Mouse (Mus musculus) left cerebral cortex, adult 2 months (tissue): ENCODE results near the gene Nr2c2ap. TPM values are rescaled to one million over a fixed set of nuclear protein-coding genes. Genes with fewer than 3 reads are reported as not detected.

Source experiments
- DNase-seq, 2 experiments: peaks; one replicate each; pipeline ENCODE4 v3.0.0; 2021 to 2022; ENCODE audit warnings: low spot score in 2 of 2, mixed read lengths in 1 of 2; ENCODE audit errors: extremely low spot score in 1 of 2
- H3K27ac ChIP-seq: fragments of 200-600 bp; 2 replicates; pipeline ENCODE4 v1.8.1; 2022
- H3K4me3 ChIP-seq: fragments of 200-600 bp; 2 replicates; pipeline ENCODE4 v1.8.1; 2022
- CTCF ChIP-seq: fragments of 200-600 bp; IDR thresholded peaks from 2 replicates; pipeline ENCODE4 v1.8.1; 2022; ENCODE audit warnings: antibody characterized with exemption, mild to moderate bottlenecking, moderate library complexity
- intact Hi-C: fragments of 180-260 bp; cut with DNase I; formaldehyde crosslinking; loops from one replicate; pipeline ENCODE4 v1.15.1; 2025
- total RNA-seq, 2 experiments: library from RNA; stranded (reverse); gene quantifications; 2 replicates each; pipeline ENCODE4 v1.2.3; 2021

Nr2c2ap gene
- total RNA-seq, 2 experiments from 2014 or later = 20.7 to 22.0 TPM

DNA sequence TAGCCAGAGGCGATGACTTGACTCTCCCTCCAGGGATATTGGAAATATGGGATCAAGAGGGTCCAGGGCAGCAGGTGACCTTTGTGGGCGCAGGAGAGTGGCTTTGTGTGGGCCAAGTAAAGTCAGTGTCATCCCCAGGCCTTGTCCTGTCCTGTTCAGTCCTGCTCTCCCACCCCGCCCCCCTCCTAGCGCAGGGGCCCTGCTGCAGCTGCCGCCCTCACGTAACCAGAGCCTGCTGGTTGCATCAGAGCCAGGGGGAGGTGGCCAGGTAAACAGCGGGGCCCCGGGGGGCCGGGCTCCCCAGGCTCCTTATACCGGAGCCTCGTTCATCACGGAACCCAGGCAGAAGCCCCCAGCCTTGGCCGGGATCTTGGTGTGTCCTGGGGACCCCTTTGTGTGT, 19.0 kb downstream of the Nr2c2ap start:
- Histone ChIP-seq H3K27ac (no peak overlapping the region), H3K4me3 (no peak overlapping the region)
- intact Hi-C loops = no loop called here
- TF ChIP-seq CTCF = no peak
- no peak for DNase-seq

DNA sequence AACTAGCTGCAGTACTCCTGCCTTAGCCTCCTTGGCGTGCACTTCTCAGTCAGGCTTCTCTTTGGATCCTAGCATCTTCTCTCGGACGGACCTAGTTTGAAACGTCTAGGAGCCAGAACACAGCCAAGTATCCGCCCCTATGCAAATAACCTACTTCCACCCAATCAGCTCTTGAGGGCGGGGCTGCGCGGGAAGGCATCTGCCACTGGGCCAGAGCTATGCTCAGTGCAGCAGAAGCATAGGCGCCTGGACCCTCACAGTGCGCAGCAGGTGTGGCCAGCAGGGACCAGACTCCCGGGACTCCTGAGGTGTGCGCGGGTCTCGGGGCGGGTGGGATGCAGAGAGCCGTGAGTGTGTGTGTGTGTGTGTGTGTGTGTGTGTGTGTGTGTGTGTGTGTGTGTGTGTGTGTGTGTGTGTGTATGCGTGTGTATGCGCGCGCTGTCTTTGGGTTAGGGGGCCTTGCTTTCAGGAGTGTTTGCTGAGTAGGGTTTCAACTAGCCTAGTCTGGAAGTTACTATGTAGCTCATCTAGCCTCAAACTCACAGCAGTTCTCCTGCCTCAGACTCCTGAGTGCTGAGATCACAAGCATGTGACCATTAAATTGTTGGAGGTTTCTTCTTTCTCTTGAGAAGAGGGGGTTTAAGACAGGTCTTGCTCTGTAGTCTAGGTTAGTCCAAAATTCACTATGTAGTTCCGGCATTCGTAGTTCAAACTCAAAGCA, 21.6 kb downstream of the Nr2c2ap start:
- peak; percentile 36 to 43 for DNase-seq
- no peak for TF ChIP-seq CTCF
- Histone ChIP-seq H3K27ac (no peak overlapping the region), H3K4me3 (no peak overlapping the region)
- intact Hi-C loops = no loop called here

DNA sequence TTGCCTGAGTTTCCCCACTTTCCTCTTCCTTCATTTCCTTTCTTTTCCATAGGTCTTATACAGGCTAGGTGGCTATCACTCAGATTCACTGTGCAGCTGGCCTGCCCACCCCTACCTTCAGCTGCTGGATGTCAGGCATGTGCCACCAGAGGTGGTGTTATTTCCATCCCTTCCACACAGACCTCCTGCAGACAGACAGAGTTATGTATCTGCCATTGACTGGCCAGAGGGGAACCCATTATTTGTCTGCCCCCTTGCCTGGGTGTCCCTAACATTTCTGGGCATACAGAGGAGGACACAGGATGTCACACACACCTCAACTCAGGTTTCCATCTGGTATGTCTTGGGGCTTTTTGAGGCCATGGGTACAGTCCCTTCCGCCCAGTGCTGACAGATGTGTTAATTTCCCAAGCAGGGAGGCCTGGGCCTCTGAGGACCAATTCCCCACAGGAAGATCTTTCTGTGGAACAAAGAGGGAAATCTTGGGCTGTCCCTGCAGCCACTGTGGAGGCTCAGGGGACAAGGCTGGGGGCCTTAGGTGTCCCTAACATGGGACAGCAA, 26.2 kb downstream of the Nr2c2ap start:
- intact Hi-C loops = no loop called here

DNA sequence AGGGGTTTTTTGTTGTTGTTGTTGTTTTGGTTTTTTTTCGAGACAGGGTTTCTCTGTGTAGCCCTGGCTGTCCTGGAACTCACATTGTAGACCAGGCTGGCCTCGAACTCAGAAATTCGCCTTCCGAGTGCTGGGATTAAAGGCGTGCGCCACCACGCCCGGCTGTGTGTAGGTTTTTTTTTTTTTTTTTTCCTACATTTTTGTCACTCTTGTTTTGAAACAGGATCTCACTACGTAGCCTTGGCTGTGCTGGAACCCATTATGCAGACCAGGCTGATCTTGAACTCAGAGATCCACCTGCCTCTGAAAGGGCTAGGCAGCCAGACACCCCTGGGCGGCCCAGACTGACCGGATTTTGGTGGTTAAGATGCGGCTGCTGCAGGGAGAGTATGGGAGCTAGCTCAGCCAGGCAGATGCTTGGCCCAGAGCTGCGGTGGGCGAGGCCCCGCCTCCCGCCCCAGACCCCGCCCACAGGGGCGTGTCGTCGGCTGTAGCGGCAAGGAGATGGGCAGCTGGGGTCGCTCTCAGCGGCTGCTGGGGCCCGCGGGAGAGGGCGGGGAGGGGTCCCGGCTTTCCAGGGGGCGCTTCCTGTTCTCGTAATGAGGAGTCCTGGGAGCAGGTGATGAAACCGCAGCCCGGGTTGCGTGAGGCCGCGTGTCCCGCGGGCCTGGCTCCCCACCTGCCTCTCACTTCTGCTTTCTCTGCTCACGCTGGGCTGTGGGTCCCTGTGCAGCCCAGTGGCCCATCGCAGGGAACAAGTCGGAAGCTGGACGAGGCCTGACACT, 27.1 kb downstream of the Nr2c2ap start:
- intact Hi-C loops = no loop called here
- peak overlapping the region; percentile 55 for H3K4me3 ChIP-seq
- peak overlapping the region; percentile 36; the same call in 1 of the 2 replicates for H3K27ac ChIP-seq
- TF ChIP-seq CTCF = no peak
- peak; percentile 64 to 69 for DNase-seq

More for the DNA sequence above, 26.2 kb downstream of the Nr2c2ap start:
- Histone ChIP-seq H3K27ac (no peak overlapping the region), H3K4me3 (no peak overlapping the region)
- TF ChIP-seq CTCF = no peak
- DNase-seq = no peak

DNA sequence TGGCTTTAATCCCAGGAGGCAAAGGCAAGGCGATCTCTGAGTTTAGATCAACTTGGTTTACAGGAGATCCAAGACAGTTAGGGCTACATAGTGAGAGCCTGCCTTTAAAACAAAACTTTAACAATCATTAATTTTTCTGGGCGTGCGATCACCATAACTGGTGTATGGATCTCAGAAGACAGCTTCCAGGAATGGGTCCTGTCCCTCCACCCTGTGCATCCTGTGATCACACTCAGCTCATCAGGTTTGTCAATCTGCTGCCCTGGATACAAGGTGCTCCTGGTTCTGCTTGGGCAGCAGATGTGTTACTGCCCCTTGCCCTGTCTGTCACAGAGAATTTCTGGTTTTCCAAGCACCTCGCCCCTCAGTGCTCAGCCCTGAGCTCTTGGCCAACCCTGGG, 28.1 kb downstream of the Nr2c2ap start:
- no peak overlapping the region for H3K4me3 ChIP-seq
- DNase-seq = no peak
- no peak for TF ChIP-seq CTCF
- intact Hi-C loops = no loop called here
- no peak overlapping the region for H3K27ac ChIP-seq

DNA sequence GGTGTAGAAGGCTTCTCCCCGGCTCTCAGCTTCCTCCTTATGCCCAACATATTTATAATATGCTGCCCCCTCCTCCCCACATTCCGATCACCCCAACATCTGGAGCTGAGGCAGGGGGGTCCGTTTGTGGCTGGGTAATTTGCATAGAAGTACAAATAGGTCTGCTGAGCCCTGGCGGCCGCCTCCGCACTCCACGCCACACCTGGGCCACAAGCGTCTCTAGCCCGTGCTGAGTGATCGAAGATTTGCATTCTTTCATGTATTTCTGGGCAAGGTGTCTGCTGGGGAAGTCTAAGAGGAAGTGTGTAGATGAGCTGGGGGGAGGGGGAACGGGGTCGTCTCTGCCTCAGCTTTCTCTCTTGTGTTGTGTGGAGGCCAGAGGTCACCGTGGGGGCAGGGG, 28.9 kb downstream of the Nr2c2ap start:
- no peak overlapping the region for H3K27ac ChIP-seq
- TF ChIP-seq CTCF = no peak
- intact Hi-C loops = no loop called here
- DNase-seq = no peak
- H3K4me3 ChIP-seq = no peak overlapping the region

DNA sequence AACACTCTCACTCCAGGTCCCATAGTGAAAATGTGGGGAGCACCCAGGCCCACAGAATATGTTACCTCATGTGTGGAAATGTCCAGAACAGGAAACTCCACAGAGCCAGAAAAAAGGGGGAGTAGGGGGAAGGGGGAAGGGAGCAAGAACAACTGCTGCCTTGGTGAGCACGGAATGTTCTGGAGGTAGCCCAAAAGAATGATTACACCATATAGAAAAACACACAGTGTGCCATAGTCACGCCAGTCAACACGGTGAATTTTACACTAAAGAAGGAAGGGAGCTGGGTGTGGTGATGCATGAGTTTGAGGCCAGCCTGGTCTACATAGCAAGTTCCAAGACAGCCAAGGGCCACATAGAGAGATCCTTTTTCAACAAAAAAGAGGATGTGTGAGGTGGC, 32.2 kb downstream of the Nr2c2ap start:
- no peak for TF ChIP-seq CTCF
- no peak overlapping the region for H3K27ac ChIP-seq
- H3K4me3 ChIP-seq = no peak overlapping the region
- intact Hi-C loops = no loop called here
- DNase-seq = no peak

DNA sequence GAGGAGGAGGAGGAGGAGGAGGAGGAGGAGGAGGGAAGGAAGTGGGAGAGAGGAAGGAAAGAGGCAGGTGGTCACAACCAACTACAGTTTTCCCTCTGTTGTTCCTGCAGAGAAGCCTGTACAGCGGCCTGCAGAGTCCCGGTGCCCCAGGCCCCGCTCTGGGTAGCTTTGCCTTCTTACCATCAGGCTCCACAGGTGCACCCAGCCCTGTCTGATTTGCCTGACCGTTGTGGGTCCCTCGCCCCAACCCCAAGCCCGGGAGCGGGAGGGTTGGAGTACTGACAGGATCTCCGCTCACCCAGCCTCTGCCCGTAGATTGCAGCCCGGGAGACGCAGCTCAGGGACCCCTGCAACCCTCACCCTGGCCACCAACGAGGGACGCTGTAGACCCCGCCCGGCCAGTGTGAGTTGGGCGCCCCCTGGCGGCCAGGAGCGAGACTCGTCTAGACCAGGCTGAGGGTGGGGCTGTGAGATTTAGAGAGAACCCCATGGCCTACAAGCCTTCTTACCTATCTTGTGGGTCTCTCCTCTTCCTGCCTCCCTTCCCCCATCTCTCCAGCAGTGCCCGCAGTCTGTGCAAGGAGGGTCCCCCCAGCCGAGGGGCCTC, 35.5 kb downstream of the Nr2c2ap start:
- Histone ChIP-seq H3K4me3 (no peak overlapping the region), H3K27ac (no peak overlapping the region)
- TF ChIP-seq CTCF = peak; percentile 93
- intact Hi-C loops = loop anchor here (1.0 to 2.0 kb wide), 2 partner anchors 78 to 248 kb away; no protein-coding TSS in a partner anchor
- DNase-seq = peak; percentile 50 to 58

DNA sequence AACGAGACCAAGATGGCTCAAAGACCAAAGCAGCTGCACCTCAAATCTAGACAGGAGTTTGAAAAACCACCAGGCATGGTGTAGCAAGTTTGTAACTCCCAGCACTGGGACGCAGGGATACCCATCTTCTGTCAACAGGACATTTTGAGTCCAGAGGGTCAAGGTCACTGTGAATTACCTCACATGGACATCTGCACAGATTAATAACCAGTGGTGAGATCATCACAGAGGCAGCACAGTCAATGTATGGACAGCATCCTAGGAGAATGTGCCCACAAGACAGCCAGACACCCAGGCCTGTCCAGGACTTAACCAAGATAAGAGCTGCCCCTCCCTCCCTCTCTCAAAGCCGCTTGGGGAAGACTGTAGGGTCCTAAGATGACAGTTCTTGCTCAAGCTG, 39.0 kb downstream of the Nr2c2ap start:
- DNase-seq = no peak
- Histone ChIP-seq H3K4me3 (no peak overlapping the region), H3K27ac (no peak overlapping the region)
- intact Hi-C loops = no loop called here
- TF ChIP-seq CTCF = no peak

DNA sequence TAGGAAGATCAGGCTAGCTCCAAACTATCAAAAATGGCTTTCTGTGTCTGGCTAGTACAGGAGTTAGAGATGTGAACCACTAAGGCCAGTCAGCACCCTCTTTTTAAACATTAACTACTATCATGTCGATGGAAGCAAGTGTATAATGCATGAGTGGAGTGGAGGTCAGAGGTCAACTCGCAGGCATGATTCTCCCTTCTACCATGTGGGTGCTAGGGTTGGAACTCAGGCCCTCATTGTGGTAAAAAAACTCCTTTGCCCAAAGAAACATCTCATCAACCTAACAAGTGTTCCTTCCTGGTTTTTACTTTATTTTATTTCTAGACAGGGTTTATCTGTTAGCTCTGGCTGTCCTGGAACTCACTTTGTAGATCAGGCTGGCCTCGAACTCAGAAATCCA, 39.6 kb downstream of the Nr2c2ap start:
- H3K4me3 ChIP-seq = no peak overlapping the region
- no peak overlapping the region for H3K27ac ChIP-seq
- TF ChIP-seq CTCF = no peak
- DNase-seq = no peak
- intact Hi-C loops = no loop called here

DNA sequence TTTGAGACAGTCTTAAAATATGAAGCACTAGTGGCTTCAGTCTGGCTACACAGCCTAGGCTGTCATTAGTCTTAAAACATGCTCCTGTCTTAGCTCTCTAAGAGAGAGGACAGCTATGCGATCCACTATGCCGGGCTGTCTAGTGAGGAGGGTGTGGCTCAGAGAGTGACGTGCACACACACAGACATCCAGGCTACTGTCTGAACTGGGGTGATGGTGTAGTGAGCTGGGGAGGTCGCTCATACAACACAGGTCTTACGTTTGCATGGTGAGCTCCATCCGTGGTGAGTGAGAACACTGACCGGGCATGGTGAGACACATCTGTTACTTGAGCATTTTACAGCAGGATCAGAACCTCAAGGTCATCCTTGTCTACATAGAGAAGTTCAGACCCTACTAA, 40.1 kb downstream of the Nr2c2ap start:
- TF ChIP-seq CTCF = no peak
- DNase-seq = no peak
- intact Hi-C loops = no loop called here
- H3K27ac ChIP-seq = no peak overlapping the region
- H3K4me3 ChIP-seq = no peak overlapping the region

DNA sequence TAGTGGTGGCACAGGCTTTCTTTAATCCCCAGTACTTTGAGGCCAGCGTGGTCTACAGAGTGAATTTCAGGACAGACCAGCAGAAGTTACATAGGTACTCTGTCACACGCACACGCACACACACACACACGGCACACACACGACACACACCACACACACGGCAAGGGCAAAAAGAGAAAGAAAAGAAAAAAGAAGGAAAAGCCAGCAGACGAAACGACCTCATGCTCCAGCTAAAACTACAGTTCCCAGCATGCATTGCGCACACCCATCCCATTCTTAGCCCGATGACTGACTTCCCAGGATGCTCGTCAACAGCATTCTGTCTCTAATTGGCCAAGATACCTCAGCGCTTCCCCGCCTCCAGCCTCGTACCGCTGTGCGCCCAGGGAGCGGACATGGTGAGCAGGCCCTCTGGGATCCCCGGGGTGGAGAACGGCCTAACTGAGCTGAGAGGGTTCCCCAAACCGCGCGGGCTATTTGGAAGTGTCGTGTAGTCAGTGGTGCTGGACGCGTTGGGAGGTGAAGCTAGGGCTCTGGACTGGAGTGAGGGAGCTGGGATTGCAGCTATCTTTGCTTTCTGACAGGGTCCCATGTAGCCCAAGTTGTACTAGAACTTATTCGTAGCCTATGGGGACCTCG, 41.0 kb downstream of the Nr2c2ap start, which contains the start of gene Tmem161a:
Gene Tmem161a (plus strand): TSS at position 314 of the 639 bp plus-strand sequence.
- Histone ChIP-seq H3K27ac (peak within 1 kb of the TSS; percentile 76), H3K4me3 (peak within 1 kb of the TSS; percentile 59)
- intact Hi-C loops = no loop called here
- DNase-seq = peak; percentile 87 to 89
- TF ChIP-seq CTCF = no peak
